Mouse (Mus musculus): Measurements from ENCODE around the gene Gm10972.
"Not testable (repeated sequence)": the region's sequence is repeated elsewhere in the genome, so short reads cannot be mapped to it uniquely, and the experiment has no call there.

The Gm10972 gene

DNA sequence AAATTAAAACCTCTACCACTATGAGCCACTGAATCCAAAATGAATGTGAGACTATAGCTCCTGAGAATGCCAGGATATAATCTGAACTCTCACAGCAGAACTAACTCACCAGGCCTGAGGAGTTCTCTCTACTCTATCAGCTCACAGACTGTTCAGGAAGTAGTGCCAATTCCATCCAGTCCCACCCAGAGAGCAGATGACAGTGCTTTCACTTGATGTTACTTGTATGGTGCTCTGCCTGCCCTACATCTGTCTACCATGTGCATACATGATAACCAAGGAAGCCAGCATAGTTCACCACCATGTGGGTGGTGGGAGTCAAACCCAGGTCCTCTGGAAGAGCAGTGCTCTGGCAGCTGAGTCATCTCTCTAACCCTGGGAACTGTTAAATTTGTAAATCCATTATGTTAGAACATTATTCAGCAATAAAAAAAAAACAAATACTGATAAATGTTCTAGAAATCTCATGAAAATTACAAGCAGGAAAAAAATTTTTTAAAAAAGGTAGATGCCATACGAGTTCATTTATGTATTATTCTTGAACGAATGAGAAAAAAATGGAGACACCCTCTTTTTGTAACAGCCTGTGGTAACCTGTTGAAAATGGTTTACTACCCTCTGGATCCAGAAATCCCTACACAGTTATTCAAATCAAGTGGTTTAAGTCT, at the start of gene Gm10972:
Gene Gm10972, plus strand, starts transcription at position 618 of the 668 bp plus-strand sequence.
- DNase-seq (ENCODE audit: low spot score in 2 of 2), result not testable (repeated sequence)

DNA sequence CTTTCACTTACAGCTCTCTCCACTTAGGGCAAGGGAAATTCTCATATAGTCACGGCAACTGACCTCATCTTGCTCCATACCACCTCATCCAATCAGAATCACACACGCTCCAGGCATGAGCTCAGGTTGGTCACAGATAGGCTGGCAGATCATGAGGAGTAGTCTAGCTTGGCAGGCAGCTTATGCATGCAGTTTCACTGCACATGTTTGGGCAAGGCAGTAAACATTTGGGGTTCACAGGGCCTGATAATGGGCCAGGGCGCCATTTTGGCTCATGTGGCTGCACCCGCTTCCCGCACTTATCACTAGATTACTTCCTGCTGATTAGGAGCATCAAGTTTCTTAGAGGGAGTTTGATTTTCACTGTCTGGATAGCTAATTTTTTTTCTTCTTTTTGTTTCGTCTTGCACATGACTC, 47.0 kb upstream of the Gm10972 start:
- no peak for DNase-seq (ENCODE audit: low spot score in 2 of 2)

DNA sequence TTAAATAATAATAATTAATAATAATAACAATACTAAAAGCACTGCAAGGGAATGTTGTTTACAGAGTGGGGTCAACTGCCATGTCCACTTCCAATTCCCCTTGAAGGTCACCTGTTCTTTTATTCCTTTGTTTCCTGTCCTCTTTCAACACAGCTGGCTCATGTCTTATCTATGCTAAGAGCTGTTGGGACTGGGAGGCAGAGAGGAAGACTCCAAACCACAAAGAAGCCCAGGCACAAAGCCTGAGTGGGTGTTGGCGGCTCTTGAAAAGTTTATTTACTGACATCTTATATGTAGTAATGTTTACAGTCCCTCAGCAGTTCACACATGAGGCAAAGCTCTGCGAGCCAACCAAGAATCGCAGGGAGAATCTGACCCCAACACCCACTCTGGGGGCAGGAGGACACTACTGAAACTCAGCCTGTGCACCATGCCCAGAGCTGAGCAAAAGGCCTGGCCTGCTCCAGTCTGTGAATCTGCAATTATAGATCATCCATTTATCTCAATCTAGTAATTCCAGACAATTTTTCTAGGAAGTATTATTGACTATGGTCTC, 45.6 kb upstream of the Gm10972 start:
- no peak for DNase-seq (ENCODE audit: low spot score in 2 of 2)

DNA sequence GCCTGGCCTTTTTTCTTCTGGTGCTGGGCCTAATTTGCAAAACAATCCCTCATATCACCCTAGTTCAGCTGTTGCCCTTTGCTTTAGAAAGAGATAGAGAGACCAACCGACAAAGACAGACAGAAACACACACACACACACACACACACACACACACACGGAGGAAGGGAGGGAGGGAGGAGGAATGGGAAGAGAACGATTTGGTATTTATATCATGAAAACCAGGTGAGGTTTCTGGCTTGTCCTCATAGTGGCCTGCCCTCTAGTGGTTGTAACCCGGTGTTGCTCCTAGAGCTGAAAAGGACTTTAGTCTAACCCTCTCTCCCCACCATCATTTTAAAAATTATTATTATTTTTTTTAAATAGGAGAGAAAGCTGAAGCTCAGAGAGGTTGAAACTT, 41.0 kb upstream of the Gm10972 start:
- peak in 1 of 2 experiments; percentile 25 for DNase-seq (ENCODE audit: low spot score in 2 of 2)

DNA sequence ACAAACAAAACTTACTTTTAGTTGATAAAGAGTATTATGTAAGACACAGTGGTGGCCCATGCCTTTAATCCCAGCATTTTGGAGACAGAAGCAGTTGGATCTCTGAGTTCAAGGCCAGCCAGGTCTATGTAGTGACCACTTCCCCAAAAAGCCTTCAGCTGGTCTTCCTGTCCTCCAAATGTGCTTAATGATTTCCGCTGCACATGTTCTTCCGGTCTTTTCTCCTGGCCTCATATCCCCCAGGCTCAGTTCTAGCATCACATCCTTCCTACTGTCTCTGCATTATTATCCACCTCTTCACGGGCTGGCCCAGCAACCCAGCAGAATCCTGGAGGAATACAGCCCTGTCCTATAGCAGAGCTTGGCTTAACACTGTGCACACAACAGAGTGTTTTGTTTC, 33.3 kb upstream of the Gm10972 start:
- DNase-seq (ENCODE audit: low spot score in 2 of 2), result no peak

DNA sequence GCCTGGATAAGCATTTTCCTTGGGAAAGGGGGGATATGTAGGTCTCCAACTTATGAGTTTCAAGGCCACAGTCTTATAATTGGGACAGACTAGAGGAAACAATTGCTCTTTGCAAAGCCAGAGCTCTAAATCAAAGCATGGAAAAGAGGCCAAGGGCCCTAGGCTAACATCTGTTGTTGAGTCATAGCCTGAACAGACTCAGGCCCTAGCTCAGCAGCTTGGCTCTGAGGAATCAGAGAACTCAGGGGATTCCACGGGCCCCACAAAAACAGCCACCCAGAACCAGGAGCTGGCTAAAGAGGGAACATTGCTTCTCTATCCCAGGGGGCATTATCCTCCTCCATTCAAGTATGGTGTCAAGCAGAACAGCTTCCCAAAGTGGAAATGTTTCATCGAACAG, 32.3 kb upstream of the Gm10972 start:
- no peak for DNase-seq (ENCODE audit: low spot score in 2 of 2)

DNA sequence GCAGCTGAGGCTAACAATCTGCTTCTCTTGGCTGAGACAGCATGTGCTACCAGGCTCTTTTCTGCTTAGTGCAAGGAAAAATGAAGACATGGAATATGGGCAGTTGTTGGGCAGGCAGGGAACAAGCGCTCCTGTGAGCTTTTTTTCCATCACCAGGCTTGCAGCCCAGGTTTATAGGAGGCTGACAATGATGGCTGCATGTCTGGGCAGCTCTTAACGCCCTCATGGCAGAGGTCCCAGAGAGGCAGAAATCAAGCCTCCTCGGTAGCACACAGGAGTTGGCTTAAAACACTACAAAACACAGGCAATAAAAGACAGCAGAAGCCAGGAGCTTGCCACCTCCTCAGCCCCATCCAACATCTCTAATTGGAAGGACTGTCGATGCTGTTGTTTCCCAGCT, 31.6 kb upstream of the Gm10972 start:
- no peak for DNase-seq (ENCODE audit: low spot score in 2 of 2)

DNA sequence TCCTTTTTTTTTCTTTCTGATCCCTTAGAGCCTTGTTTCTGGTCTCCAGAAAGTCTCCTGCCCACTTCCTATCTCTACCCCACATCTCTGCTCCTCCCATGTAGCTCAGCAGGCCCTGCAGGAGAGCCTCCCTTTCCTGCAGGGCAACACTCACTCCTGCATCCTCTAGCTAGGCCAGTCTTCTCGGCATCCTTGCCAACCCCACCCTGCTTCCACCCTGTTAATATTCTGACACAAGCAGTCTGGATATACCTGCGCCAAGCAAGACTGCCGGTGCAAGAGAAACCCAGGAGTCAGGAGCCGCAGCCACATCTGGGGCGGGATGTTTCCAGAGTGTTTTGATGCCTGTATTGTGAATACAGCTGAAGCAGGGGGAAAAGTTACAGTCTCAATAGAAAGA, 31.1 kb upstream of the Gm10972 start:
- no peak for DNase-seq (ENCODE audit: low spot score in 2 of 2)

DNA sequence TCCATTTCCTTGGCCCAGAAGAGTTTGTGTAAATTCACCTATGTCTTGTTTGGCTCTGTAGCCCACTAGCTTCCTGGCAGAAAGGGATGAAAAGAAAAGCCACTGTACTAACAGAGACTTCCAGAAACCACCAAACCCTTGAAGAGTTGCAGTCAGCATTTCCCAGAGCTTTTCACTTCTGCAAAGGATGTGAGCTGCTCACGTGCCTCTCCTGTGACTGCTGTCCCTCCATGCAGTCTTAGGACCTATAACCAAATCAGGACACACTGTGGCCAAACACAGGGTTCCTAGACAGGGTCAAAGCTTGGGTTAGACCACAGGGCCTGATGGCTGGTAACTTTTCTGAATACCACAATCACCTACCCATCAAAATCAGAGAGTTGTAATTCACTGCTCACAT, 30.6 kb upstream of the Gm10972 start:
- no peak for DNase-seq (ENCODE audit: low spot score in 2 of 2)

DNA sequence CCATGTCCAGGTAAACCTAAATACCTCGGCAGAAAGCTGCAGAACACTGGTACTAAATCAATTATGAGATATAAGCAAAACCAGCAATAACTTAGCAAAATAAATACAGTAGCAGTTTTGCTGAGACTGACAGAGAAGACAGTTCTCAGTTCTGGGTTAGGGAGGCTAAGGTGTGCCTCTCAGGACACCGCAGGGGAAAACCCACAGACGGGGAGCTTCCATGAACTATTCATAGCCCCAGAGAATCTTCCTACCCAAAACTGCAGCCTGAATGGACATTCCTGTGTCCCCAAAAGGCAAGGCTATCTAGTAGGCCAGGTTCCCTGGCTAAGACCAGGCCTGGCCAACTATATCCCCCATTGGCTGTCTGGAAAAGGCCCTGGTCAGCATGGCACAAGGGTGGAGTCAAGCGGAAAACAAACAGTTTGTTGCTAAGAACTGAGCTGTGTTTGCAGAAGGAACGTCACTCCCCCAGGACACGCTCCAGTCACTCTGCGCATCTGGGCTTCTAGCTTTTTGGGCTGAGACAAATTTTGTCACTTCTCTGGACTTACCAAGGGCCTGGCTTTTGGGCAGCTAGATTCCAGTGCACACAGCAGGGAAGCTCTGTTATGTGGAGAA, 29.5 kb upstream of the Gm10972 start:
- DNase-seq (ENCODE audit: low spot score in 2 of 2), result no peak

DNA sequence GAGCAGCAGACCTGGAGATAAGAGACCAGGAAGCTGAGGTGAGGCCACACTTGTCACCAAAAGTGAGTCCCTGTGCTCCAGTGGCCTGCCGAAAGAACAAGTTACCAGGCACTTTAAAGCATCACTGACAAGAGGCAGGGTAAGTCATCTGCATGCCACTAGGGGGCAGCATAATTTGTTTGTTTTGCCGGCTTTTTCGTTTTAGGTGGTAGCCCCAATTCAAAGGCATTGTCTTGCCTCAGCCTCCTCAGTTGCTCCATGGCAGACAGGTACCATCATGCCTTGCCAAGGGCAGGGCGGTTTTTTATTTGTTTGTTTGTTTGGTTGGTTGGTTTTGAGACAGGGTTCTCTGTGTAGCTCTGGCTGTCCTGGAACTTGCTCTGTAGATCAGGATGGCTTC, 26.2 kb upstream of the Gm10972 start:
- no peak for DNase-seq (ENCODE audit: low spot score in 2 of 2)

DNA sequence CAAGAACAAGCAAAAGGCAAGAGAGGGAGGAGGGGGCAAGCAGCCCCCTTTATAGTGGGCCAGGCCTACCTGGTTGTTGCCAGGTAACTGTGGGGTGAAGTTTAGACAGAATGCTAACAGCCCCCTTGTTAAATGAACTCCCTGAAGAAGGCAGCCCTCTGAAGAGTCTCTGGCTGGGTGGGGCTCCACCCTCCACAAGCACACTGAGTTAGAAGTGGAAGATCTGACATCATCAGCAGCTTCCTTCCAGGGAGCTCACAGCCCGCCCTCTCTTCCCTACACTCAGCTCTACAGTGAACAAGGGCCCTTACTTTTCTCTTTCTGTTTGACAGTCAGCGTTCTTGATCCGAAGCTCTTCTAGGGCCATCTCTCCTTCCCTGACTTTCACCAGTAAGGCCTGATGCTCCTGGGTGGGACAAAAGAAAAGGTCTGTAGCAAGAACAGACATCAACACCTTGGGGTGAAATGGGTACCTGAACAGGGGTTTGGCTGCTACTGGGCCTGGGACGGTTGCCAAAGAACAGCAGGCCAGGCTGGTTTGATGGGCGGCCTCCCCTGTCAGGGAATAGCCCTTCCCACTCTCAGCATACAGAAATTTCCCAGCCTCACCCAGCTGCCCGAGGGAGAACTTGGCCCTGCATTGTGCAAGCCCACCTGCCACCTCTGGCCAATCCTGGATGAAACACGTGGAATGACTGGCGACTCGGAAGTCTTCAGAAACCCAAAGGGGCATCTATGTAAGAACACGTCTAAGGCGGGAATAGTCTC, 21.0 kb upstream of the Gm10972 start:
- no peak for DNase-seq (ENCODE audit: low spot score in 2 of 2)

DNA sequence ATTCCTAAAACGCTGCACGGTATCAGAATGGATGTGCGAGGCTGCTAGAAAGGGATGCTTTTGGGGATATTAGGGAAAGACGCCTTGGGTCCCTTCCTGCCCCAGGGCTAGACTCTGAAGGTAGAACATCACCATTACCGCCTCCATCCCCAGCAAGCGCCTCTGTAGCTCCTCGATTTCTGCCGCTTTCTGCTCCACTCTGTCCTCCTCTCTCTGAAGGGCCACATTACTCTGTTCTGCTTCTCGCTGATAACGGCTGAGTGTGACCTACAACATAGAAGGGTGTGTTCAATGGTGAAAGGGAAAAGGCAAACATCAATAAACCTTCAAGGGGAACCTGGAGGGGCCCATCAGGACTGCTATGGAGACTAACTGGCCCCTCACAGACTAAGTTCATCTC, 20.4 kb upstream of the Gm10972 start:
- DNase-seq (ENCODE audit: low spot score in 2 of 2), result no peak

DNA sequence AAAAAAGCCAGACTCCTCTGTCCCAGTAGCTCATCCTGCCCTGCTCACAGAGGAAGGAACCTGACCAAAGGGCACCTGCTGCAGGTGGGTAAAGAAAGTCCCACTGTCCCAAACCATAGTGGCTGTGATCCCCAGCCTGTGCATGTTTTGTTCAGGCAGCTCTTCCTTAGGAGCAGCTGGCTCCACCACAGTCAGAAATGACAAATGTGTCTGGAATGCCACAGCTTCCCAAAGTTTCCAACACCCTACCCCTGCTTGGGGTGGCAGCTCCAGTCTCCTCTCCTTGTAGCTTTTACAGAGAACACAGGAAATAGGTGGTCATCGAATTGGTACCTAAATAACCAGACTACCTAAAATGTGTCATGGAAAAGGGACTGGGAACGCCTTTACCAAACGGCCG, 18.6 kb upstream of the Gm10972 start:
- DNase-seq (ENCODE audit: low spot score in 2 of 2), result no peak

DNA sequence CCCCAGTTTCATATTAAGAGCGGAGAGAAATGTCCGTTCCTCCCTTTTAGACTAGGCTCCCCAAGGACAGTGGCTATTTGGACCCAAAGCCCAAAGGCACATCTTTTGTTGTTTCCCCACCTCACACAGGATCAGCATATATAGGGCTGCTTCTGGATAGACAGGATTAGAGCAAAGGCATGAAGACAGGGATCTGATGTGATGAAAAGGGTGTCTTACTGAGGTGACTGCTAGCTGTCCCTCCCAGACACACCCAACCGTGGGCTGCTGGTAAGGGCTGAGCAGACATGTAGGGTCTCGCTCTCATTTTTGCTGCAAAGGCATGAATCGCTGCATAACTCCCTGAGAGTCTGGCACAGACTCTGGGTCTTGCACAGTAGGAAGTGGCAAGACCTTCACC, 14.2 kb upstream of the Gm10972 start:
- no peak for DNase-seq (ENCODE audit: low spot score in 2 of 2)

DNA sequence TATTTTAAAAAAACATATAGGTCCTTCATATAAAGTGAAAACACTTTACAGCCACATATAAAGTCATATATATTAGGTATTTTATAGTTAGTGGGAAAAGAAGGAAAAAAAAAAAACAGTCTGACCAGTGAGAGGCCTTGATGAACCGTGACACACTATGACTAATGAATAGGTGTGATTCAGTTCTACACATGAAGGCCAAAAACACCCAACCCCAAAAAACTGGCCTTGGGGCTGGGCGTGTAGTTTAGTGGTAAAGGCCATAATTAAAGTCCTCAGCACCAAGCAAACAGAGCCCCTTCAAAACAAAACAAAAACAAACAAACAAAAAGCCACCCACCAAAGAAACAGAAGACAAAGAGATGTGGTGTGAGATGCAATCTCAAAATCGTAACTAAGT, 13.0 kb upstream of the Gm10972 start:
- DNase-seq (ENCODE audit: low spot score in 2 of 2), result no peak

DNA sequence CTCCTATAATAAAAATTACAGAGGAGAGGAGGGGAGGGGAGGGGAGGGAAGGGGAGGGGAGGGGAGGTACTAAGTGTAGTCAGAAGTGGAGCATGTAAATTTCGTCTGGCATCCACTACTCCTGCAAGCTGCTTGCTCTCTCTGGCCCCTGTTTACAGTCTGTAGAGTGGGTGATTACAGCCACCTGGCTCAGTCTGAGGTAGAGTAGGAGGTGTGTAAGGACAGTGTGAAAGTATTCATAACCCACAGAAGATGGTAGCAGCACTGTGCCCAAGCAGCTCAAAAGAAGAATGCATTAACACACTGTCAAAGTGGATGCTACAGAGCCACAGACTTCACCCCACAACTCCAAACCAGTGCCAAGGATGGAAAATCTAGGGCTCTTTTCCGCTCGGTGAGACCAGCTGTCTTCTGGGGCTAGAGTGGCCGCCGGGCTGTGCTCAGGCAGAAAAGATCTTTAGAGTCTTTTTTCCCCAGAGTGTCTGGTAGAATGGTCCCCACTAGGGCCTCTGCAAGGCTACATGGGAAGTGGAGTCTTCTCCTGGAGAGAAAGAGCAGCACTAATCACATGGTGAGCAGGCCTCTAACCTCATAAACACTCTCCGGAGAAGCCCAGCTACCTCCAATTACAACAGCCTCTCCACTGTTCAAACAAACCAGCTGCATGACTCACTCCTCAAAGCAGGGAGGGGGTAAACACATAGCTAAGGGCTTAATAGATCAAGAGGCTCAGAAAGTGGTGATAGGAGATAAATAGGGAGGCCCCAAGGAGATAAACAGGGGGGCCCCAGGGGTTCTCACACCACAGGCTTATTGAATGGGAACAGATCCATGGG, 6.1 kb downstream of the Gm10972 start:
- peak; percentile 28 to 64 for DNase-seq (ENCODE audit: low spot score in 2 of 2)

DNA sequence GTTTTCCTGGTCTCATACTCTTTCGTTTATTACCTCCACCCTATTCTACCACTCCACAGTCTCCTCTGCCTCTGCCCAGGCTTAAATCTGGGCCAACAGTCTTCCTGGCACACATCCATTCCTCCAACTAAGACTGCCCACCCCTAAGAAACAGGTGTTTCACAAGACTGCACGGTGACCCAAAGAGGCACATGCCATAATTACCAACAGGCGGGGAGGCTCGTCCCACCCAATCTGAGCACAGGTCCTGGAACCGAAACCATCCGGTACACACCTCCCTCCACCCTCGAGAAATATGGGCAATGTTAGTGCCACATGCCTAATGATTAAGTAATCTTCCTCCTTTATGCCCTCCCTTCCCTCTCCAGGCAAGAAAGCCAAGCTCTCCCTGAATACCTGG, 7.5 kb downstream of the Gm10972 start:
- no peak for DNase-seq (ENCODE audit: low spot score in 2 of 2)

DNA sequence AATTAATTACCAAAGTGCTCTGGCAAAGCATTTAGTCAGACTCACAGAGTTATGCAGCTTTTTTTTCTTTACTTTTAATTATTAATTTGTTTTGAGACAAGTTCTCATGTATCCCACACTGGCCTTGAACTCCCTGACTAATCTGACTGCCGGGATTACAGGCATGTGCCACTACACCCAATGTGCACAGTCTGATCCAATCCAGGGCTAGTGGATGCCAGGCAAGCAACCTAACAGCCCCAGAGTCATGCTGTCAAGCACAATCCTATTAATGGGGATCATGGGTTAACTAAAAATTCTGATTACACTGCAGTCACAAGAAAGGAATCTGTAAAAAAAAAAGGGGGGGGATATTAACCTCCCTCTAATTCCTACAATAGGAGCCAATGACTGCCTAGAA, 11.1 kb downstream of the Gm10972 start:
- not testable (repeated sequence) for DNase-seq (ENCODE audit: low spot score in 2 of 2)

DNA sequence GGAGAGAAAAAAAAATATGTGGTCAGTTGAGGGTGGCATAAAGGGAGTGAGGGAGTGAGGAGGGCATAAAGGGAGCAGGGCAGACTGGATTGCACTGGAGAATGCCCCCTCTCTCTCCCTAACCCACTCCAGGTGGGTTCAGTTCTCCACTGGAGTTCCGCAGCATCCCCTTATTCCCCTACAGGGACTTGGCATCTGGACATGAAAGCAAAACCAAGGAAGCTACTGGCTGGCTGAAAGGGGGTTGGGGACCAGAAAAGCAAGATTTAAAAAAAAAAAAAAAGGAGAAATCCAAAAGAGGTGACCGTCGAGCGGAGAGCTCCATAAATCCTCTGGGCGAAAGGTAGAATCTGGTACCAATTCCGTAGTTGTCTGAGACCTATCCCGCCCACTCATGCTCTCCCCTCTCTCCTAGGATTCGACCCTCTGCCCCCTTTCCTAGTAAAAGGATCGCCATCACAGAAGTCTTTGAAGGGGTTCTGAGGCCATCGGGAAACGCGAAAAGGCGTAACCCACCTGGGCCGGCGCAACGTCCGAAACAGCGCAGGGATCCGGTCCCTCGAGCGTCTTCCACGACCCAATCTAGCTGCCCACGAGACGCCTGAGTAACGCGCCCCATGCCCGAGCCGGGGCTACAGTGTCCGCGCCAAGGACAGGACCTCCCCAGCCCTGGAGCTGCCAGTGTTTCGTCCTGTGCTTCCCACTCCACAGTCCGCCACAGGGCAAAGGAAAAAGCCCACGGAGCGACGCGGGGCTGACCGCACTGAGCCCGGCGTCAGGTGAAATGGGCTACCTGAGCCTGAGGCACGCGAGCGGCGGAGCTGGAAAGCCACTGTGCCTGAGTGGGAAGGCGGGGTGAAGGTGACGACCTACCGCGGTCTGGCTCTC, 15.2 kb downstream of the Gm10972 start:
- not testable (repeated sequence) for DNase-seq (ENCODE audit: low spot score in 2 of 2)

DNA sequence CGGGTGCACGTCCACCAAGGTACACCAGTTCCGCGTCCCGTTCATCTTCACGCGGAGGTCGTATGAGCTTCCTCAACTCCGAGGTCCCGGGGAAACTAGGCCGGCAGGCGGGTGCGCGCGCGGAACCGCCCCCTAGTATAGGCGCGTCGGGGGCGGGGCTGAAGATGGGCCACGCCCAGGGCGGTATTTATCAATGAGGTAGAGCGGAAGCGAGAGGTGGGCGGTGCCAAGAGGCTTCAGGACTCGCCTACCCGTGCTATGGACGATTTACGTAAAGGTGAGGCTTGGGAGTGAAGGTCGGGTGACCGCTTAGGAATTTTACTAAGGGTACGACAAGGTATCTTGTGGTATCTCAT, 15.8 kb downstream of the Gm10972 start, which contains the start of gene Tuft1:
Gene Tuft1, minus strand, starts transcription at position 133 of the 356 bp plus-strand sequence.
- peak; percentile 67 to 79 for DNase-seq (ENCODE audit: low spot score in 2 of 2)

Data from urinary bladder, adult 18-20 months (tissue).